Mouse (Mus musculus): Measurements from ENCODE around the gene Zmat3.

Gene Zmat3

GRCm38 (mm10) chr3:32365546-32366245, at the start of gene Zmat3:
Zmat3 (minus strand) TSS chr3:32366014.
- DNase-seq (ENCODE audit: low spot score in 2 of 2), result peak; percentile 72 to 81

- no peak for DNase-seq (ENCODE audit: low spot score in 2 of 2)
Measured at GRCm38 (mm10) chr3:32414381-32414780, 48.6 kb upstream of the Zmat3 start.

DNA sequence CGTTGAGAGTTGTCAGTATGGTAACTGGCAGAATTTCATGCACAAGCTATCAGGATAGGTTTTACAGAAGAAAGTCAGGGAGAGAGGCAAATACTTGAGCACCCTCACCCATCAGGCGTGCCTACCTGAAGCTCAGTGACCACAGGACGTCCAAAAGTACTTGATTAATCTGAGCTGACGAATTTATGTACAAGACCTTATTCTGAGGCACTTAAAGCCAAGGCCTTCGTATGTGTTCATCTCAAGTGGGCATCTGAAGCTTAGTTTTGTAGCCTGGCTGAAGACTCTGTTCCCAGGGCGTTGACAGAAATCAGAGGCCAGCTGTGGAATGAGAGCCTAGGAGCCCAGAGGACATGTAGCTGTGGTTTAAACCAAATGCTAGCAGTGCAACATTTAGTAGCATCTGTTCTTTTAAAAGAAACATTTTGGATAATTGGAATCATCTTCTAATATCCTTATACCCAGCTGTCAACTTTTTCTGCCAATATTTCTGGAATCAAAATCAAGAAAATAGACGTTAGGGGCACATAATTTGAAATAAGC, 46.8 kb upstream of the Zmat3 start:
- no peak for DNase-seq (ENCODE audit: low spot score in 2 of 2)

GRCm38 (mm10) chr3:32408811-32409273, 43.0 kb upstream of the Zmat3 start:
- no peak for DNase-seq (ENCODE audit: low spot score in 2 of 2)

DNA sequence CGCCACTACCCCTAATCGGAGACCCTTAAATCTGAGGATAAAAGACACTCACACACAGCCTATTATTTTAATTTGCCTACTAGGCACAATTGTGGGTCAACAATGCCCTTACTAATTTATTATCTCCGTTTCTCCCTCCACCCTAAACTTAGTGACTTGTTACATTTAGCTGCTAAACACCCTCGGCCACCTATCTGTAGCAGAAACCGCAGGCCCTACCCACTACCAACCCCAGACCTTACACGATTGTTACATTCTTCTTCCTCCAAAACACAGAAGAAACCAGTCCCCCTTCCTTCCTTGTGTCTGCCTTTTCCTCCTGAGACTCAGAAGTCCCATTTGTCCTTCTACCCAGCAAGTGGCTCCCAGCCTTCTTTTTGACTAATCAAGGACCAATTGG, 41.0 kb upstream of the Zmat3 start:
- no peak for DNase-seq (ENCODE audit: low spot score in 2 of 2)

GRCm38 (mm10) chr3:32405699-32406098, 39.9 kb upstream of the Zmat3 start:
- no peak for DNase-seq (ENCODE audit: low spot score in 2 of 2)

GRCm38 (mm10) chr3:32402990-32403885, 37.4 kb upstream of the Zmat3 start:
- DNase-seq (ENCODE audit: low spot score in 2 of 2), result no peak

GRCm38 (mm10) chr3:32401591-32401990, 35.8 kb upstream of the Zmat3 start:
- no peak for DNase-seq (ENCODE audit: low spot score in 2 of 2)

DNA sequence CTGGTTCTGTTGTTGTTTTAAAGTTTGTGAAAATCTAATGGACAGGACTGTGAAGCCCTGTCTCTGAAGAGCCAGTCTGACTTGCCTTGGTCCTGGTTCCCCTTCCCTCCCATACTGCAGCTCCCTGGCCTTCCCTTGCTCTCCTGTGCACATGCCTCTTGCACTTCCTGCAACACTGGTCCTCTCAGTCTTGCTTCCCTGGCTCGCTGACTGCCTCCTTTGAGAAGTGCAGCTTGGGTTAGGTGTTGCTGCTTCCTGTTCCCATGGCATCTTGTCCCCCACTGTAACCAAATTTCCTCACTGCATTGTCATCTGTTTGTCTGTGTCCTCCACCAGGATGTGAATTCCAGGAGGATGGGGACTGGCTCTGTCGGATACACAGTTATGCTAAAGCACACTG, 34.1 kb upstream of the Zmat3 start:
- no peak for DNase-seq (ENCODE audit: low spot score in 2 of 2)

- DNase-seq (ENCODE audit: low spot score in 2 of 2), result no peak
Measured at GRCm38 (mm10) chr3:32399381-32399780, 33.6 kb upstream of the Zmat3 start.

- no peak for DNase-seq (ENCODE audit: low spot score in 2 of 2)
Measured at GRCm38 (mm10) chr3:32398623-32399022, 32.8 kb upstream of the Zmat3 start.

DNA sequence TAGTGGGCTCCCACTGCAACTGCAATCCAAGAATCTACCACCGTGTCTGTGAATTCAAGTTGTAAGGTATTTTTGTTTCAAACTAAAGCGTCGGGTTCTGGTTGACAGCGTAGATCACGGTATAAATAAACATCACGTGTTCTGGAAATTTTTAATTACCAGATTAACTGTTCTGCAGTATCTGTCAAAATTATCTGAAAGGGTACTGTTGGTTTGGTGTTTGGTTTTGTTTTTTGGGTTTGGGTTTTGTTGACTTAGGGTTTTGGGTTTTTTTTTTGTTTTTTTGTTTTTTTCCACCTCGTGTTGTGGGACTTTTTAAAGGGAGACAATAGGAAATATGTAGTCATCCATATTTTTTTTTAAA, 32.3 kb upstream of the Zmat3 start:
- DNase-seq (ENCODE audit: low spot score in 2 of 2), result no peak

DNA sequence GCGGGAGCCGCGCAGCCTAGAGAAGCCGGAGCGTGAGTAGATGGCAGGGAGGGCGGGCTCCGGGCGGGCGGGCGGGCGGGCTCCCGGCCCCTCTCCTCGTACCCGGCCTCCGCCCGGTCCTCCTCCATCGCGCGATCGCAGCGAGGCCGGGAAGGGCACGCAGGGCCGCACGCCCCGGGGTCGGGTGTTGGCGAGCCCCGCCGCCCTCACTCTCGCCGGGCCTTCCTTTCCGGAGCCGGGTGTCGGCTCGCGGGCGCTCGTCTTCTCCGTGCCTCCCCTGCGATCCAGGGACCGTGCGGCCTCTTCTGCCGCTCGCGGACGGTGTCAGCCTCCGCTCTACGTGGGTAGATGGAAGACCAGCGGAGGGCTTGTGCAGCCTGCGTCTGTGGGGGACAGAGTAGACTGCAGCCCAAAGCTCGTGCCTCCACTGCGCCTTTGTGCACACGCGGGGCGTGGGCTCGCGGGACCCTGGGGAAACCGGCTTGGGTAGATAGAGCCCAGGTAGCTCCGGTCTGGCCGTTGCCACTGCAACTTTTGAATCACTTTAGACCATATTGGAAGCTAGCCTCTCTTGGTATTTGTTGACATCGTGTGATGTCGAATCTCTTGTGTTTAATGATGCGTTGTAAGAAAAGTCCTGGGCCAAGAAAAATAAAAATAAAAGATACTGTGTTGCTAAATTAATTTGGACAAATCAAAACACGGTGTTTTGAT, 31.8 kb upstream of the Zmat3 start, which contains the start of gene Pik3ca:
Gene Pik3ca, plus strand, starts transcription at position 211 of the 714 bp plus-strand sequence.
- peak; percentile 55 to 60 for DNase-seq (ENCODE audit: low spot score in 2 of 2)

DNA sequence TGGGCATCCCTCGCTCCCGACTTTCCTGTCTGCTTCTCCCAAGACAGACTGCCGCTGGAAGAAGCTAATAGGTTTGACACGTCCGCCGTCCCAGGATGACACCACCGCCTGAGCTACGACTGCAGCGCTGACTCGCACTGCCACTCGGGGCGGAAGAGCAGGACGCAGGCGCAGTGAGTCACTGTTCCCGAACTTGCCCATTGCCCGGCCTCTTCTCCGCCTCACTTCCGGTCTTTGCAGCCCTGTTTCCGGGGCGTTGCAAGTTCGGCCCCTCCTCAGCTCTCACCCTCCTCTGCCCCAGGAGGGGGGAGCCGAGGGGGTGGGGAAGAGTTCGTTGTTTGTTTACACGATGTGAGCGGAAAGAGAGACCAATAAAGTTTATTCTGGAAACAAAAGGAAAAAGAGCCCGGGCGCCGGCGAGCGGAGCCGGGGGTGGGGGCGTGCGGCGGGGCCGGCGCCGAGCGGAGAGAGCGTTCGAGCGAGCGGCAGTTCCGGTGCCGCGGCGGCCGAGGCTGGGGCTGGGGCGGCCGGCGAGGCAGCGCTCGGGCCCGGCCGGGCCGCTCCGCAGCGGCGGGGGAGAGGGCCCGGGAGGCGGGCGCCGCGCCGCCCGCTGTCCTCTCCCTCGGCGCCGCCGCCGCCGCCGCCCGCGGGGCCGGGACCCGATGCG, 31.1 kb upstream of the Zmat3 start:
- DNase-seq (ENCODE audit: low spot score in 2 of 2), result peak; percentile 96 to 97

DNA sequence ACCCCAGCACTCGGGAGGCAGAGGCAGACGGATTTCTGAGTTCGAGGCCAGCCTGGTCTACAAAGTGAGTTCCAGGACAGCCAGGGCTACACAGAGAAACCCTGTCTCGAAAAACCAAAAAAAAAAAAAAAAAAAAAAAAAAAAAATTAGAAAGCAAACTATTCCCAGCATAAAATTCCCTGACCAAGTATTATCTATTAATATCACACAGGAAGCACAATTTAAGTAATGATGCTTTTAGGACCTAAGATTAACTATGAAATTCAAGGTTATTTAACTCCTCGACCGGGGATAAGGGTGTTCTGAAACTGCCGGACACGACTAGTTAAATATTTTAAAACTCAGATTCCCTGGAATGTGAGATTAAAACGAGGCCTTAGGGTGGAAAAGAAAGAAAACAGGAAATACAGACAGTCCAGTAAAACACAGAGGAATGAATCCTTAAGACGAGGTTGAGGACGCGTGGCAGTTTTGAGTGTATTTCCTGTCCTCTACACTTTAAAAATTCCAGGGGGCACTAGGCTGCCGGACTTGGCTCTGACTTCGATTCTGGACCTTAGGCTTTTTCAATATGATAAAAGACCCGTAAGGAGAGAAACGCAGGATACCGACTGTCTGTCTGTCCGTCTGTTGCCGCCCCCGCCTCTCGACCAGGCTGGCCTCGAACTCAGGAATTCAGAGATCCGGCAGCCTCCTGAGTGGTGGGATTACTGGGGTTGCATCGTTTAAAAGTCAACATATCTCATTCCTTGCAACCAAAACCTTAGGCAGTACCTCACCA, 30.1 kb upstream of the Zmat3 start:
- DNase-seq (ENCODE audit: low spot score in 2 of 2), result no peak

GRCm38 (mm10) chr3:32393986-32394385, 28.2 kb upstream of the Zmat3 start:
- DNase-seq (ENCODE audit: low spot score in 2 of 2), result no peak

DNA sequence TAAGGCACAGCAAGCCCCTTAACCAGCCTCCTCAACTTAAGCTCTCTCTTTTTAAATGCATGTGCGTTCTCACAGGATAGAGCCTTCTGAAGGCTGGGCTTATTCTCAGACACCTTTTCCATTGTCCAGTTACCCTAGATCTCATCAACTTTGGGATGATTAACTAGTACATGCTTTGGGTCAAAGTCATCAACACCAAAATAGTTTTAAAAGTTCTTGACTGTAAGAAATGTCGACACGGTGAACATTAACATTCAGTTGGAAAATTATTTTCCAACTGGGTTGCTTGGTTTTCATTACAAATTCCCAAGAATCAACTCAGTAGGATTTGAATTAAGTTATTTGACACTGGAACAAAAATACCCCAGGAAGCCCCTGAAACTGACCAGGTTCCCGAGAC, 27.0 kb upstream of the Zmat3 start:
- DNase-seq (ENCODE audit: low spot score in 2 of 2), result no peak

- DNase-seq (ENCODE audit: low spot score in 2 of 2), result no peak
Measured at GRCm38 (mm10) chr3:32381556-32381955, 15.7 kb upstream of the Zmat3 start.

- DNase-seq (ENCODE audit: low spot score in 2 of 2), result no peak
Measured at GRCm38 (mm10) chr3:32379891-32380290, 14.1 kb upstream of the Zmat3 start.

GRCm38 (mm10) chr3:32373236-32373635, 7.4 kb upstream of the Zmat3 start:
- DNase-seq (ENCODE audit: low spot score in 2 of 2), result no peak

- no peak for DNase-seq (ENCODE audit: low spot score in 2 of 2)
Measured at GRCm38 (mm10) chr3:32372470-32372869, 6.7 kb upstream of the Zmat3 start.

Data from urinary bladder, postnatal 4 days (tissue).